Mouse (Mus musculus) CH12.LX (cell line): ENCODE data around the gene 2310033P09Rik. TPM values are rescaled to one million over a fixed set of nuclear protein-coding genes. Genes with fewer than 3 reads are reported as not detected.
A peak's percentile ranks its signal among the peaks of the same experiment; 100 is the strongest.

Experiments used
- DNase-seq: peaks from one replicate; pipeline ENCODE4 v3.0.0-alpha.2; 2013; ENCODE audit errors: extremely low read depth
- H3K27ac ChIP-seq: 2 replicates; pipeline ENCODE4 v1.5.1; 2012; ENCODE audit warnings: low read depth, mild to moderate bottlenecking, control low read depth, moderate library complexity; ENCODE audit not compliant: insufficient read depth
- H3K27me3 ChIP-seq: replicated peaks from 2 replicates; pipeline ENCODE3; 2012; ENCODE audit warnings: inconsistent platforms
- H3K36me3 ChIP-seq, 2 experiments: replicated peaks in 1 of 2; 2 replicates each; pipeline versions ENCODE3 to v1.6.1; 2012; ENCODE audit warnings: inconsistent platforms in 1 of 2, low read length in 1 of 2, mild to moderate bottlenecking in 1 of 2, mixed read lengths in 1 of 2, moderate library complexity in 1 of 2; ENCODE audit not compliant: control insufficient read depth in 1 of 2, insufficient read depth in 1 of 2
- H3K4me1 ChIP-seq, 2 experiments: 2 replicates each; pipeline ENCODE4 v1.6.1; 2012; ENCODE audit warnings: inconsistent platforms in 1 of 2, moderate library complexity in 1 of 2; ENCODE audit not compliant: insufficient read depth in 2 of 2, control insufficient read depth in 1 of 2
- H3K4me2 ChIP-seq: 2 replicates; pipeline ENCODE4 v1.6.1; 2012; ENCODE audit warnings: low read depth, mild to moderate bottlenecking, control low read depth; ENCODE audit not compliant: poor library complexity, insufficient read depth, severe bottlenecking
- H3K4me3 ChIP-seq, 3 experiments: fragments of 150-350 bp in 1 of 3; sonication (generic) in 1 of 3; replicated peaks in 1 of 3; 2 replicates each; pipeline versions ENCODE3 to v1.5.1; 2011 to 2012; ENCODE audit warnings: low read depth in 2 of 3, low read length in 2 of 3, mild to moderate bottlenecking in 2 of 3, moderate library complexity in 2 of 3, control low read depth in 1 of 3, improper control_type of control experiment in 1 of 3, inconsistent platforms in 1 of 3, mixed read lengths in 1 of 3; ENCODE audit not compliant: poor library complexity in 1 of 3
- H3K79me2 ChIP-seq: replicated peaks from 2 replicates; pipeline ENCODE4 v1.6.1; 2012; ENCODE audit warnings: mild to moderate bottlenecking, moderate library complexity; ENCODE audit not compliant: control insufficient read depth, poor library complexity, insufficient read depth, severe bottlenecking; ENCODE audit errors: extremely low read depth
- H3K9ac ChIP-seq: 2 replicates; pipeline ENCODE4 v1.6.1; 2012; ENCODE audit warnings: low read depth, mild to moderate bottlenecking, control low read depth, moderate library complexity; ENCODE audit not compliant: insufficient read depth
- H3K9me3 ChIP-seq: replicated peaks from 2 replicates; pipeline ENCODE3; 2012; ENCODE audit warnings: low read length, inconsistent platforms, mixed read lengths
- BHLHE40 ChIP-seq: IDR thresholded peaks from 2 replicates; pipeline ENCODE4 v1.6.1; 2011; ENCODE audit warnings: mild to moderate bottlenecking, low read depth, low read length, improper control_type of control experiment
- CHD1 ChIP-seq: IDR thresholded peaks from 2 replicates; pipeline ENCODE4 v1.6.1; 2012; ENCODE audit warnings: low read depth, low read length, improper control_type of control experiment, inconsistent platforms
- CHD2 ChIP-seq: IDR thresholded peaks from 2 replicates; pipeline ENCODE4 v1.6.1; 2011; ENCODE audit warnings: low read length, improper control_type of control experiment
- CTCF ChIP-seq, 2 experiments: IDR thresholded peaks in 1 of 2; conservative IDR thresholded peaks in 1 of 2; 2 replicates each; pipeline ENCODE4 v1.5.1; 2011 to 2012; ENCODE audit warnings: low read depth in 2 of 2, low read length in 2 of 2, improper control_type of control experiment in 1 of 2, inconsistent platforms in 1 of 2, mild to moderate bottlenecking in 1 of 2, moderate library complexity in 1 of 2
- E2F4 ChIP-seq: IDR thresholded peaks from 2 replicates; pipeline ENCODE4 v1.6.1; 2011; ENCODE audit warnings: low read depth, low read length, improper control_type of control experiment; ENCODE audit not compliant: insufficient replicate concordance
- ELF1 ChIP-seq: IDR thresholded peaks from 2 replicates; pipeline ENCODE4 v1.6.1; 2014; ENCODE audit warnings: low read depth, mild to moderate bottlenecking, inconsistent platforms, low read length, improper control_type of control experiment
- EP300 ChIP-seq: IDR thresholded peaks from 2 replicates; pipeline ENCODE4 v1.6.1; 2011; ENCODE audit warnings: low read length, improper control_type of control experiment
- ETS1 ChIP-seq: conservative IDR thresholded peaks from 2 replicates; pipeline ENCODE4 v1.6.1; 2012; ENCODE audit warnings: low read depth, mild to moderate bottlenecking, inconsistent platforms, low read length, improper control_type of control experiment, moderate library complexity
- JUN ChIP-seq: IDR thresholded peaks from 2 replicates; pipeline ENCODE4 v1.6.1; 2011; ENCODE audit warnings: low read depth, mild to moderate bottlenecking, low read length, improper control_type of control experiment, moderate library complexity; ENCODE audit not compliant: insufficient read depth
- MAFK ChIP-seq: IDR thresholded peaks from 2 replicates; pipeline ENCODE4 v1.6.1; 2011; ENCODE audit warnings: low read length, improper control_type of control experiment; ENCODE audit not compliant: insufficient replicate concordance
- MAZ ChIP-seq: IDR thresholded peaks from 2 replicates; pipeline ENCODE4 v1.6.1; 2012; ENCODE audit warnings: low read depth, mild to moderate bottlenecking, inconsistent platforms, low read length, improper control_type of control experiment, moderate library complexity
- MEF2A ChIP-seq: IDR thresholded peaks from 2 replicates; pipeline ENCODE4 v1.6.1; 2014; ENCODE audit warnings: low read depth, mild to moderate bottlenecking, inconsistent platforms, low read length, improper control_type of control experiment, borderline replicate concordance
- MYC ChIP-seq: IDR thresholded peaks from 2 replicates; pipeline ENCODE4 v1.6.1; 2011; ENCODE audit warnings: low read depth, mild to moderate bottlenecking, improper control_type of control experiment, low read length
- NELFE ChIP-seq: IDR thresholded peaks from 2 replicates; pipeline ENCODE4 v1.6.1; 2011; ENCODE audit warnings: low read depth, low read length, improper control_type of control experiment
- NRF1 ChIP-seq: IDR thresholded peaks from 2 replicates; pipeline ENCODE4 v1.6.1; 2014; ENCODE audit warnings: low read depth, mild to moderate bottlenecking, inconsistent platforms, low read length, improper control_type of control experiment, moderate library complexity
- PAX5 ChIP-seq: IDR thresholded peaks from 2 replicates; pipeline ENCODE4 v1.6.1; 2012; ENCODE audit warnings: low read length, inconsistent platforms, mixed read lengths
- POLR2A ChIP-seq: IDR thresholded peaks from 2 replicates; pipeline ENCODE4 v1.6.1; 2011; ENCODE audit warnings: low read depth, mild to moderate bottlenecking, improper control_type of control experiment, low read length
- RCOR1 ChIP-seq: conservative IDR thresholded peaks from 2 replicates; pipeline ENCODE4 v1.6.1; 2012; ENCODE audit warnings: low read depth, mild to moderate bottlenecking, inconsistent platforms, low read length, improper control_type of control experiment
- SIN3A ChIP-seq: IDR thresholded peaks from 2 replicates; pipeline ENCODE4 v1.6.1; 2012; ENCODE audit warnings: low read length, improper control_type of control experiment, inconsistent platforms
- TCF12 ChIP-seq: IDR thresholded peaks from 2 replicates; pipeline ENCODE4 v1.6.1; 2014; ENCODE audit warnings: low read depth, mild to moderate bottlenecking, inconsistent platforms, low read length, improper control_type of control experiment
- UBTF ChIP-seq: IDR thresholded peaks from 2 replicates; pipeline ENCODE4 v1.6.1; 2012; ENCODE audit warnings: low read depth, mild to moderate bottlenecking, inconsistent platforms, low read length, improper control_type of control experiment, moderate library complexity
- USF1 ChIP-seq: IDR thresholded peaks from 2 replicates; pipeline ENCODE4 v1.6.1; 2014; ENCODE audit warnings: low read depth, mild to moderate bottlenecking, inconsistent platforms, low read length, improper control_type of control experiment
- ZKSCAN1 ChIP-seq: IDR thresholded peaks from 2 replicates; pipeline ENCODE4 v1.6.1; 2012; ENCODE audit warnings: low read depth, inconsistent platforms, low read length, improper control_type of control experiment, borderline replicate concordance
- ZNF384 ChIP-seq: IDR thresholded peaks from 2 replicates; pipeline ENCODE4 v1.6.1; 2012; ENCODE audit warnings: low read depth, low read length, improper control_type of control experiment, inconsistent platforms
- dilution Hi-C: fragments of 300-500 bp; cut with MboI; formaldehyde crosslinking; loops from 2 replicates; pipeline ENCODE4 v1.14.3; 2020; ENCODE audit warnings: low sequenced_read_pairs; ENCODE audit not compliant: extremely low pct_unique_long_range_greater_than_20kb, extremely low pct_ligation_motif_present
- in situ Hi-C: fragments of 300-500 bp; cut with MboI; formaldehyde crosslinking; loops from 3 replicates; pipeline ENCODE4 v1.14.3; 2019; ENCODE audit warnings: low sequenced_read_pairs, low pct_ligation_motif_present, low pct_unique_long_range_greater_than_20kb, mixed read lengths
- polyA plus RNA-seq: library from polyadenylated mRNA; unstranded; fragments of >175 nt; gene quantifications from 2 replicates; pipeline ENCODE4 v1.2.1, GENCODE M21; 2012; ENCODE audit warnings: low read depth; ENCODE audit not compliant: insufficient read length
- total RNA-seq, 2 experiments: library from RNA; depleted of rRNA; stranded (reverse); fragments of 300-350 nt in 1 of 2; fragments of >200 nt in 1 of 2; gene quantifications; 2 replicates each; pipeline ENCODE4 v1.2.3; 2012 to 2014

The 2310033P09Rik gene
- total and polyA plus RNA-seq, 3 experiments, result 7.9 to 44.1 (median 15.3) TPM

- TF ChIP-seq EP300 (no peak), CHD2 (0 out of 2 replicates have a peak, but pooled peaks have one; percentile 30), BHLHE40 (peak; percentile 98), ETS1 (peak; percentile 78), RCOR1 (no peak; the same call in 1 of the 2 replicates), USF1 (no peak), NRF1 (peak; percentile 85), ZNF384 (no peak), CHD1 (no peak), JUN (peak; percentile 84), E2F4 (no peak), POLR2A (peak; percentile 95), ZKSCAN1 (no peak), PAX5 (no peak), MEF2A (peak; percentile 57; the same call in 1 of the 2 replicates), UBTF (0 out of 2 replicates have a peak, but pooled peaks have one; percentile 49), SIN3A (peak; percentile 89), MAZ (peak; percentile 97)
Observed at GRCm38 (mm10) chr11:59163255-59164236, 44.6 kb upstream of the 2310033P09Rik start, which contains the start of gene Iba57 (continued).

- Histone ChIP-seq H3K27ac (no peak overlapping the region), H3K4me1 (peaks cover 21 to 53% of the 10 kb centered on the region in 2 experiments), H3K27me3 (no peaks in the 10 kb centered on the region), H3K4me2 (peak overlapping the region; percentile 86), H3K9me3 (no peaks in the 10 kb centered on the region), H3K9ac (peak overlapping the region; percentile 82), H3K4me3 (peak overlapping the region; percentile 55 to 84 (median 67)), H3K79me2 (no peaks in the 10 kb centered on the region), H3K36me3 (peaks cover 0 to 4% of the 10 kb centered on the region in 2 experiments)
- dilution Hi-C loops (no loop called here), in situ Hi-C loops (no loop called here)
- no peak for DNase-seq
- TF ChIP-seq MYC (no peak), JUN (no peak), MAZ (no peak), NELFE (no peak), MEF2A (no peak), ELF1 (no peak), CTCF (conservative IDR thresholded peaks at IDR 0.05 in 1 of 2, IDR thresholded peaks at IDR 0.05 in 1 of 2; ENCODE audit: low read depth in 2 of 2, low read length in 2 of 2) (no peak), ZNF384 (no peak), E2F4 (no peak), MAFK (no peak), TCF12 (no peak), NRF1 (no peak)
Observed at GRCm38 (mm10) chr11:59164384-59164783, 43.7 kb upstream of the 2310033P09Rik start.
